Mouse (Mus musculus): Measurements from ENCODE around the gene Kmt2d.
A peak's percentile ranks its signal among the peaks of the same experiment; 100 is the strongest.

GRCm38 (mm10) chr15:98821403-98821802 is 49.6 kb downstream of the Kmt2d start:
- TF ChIP-seq CTCF (IDR thresholded peaks at IDR 0.05; ENCODE audit: low read depth) (peak; percentile 56), EP300 (optimal IDR thresholded peaks at IDR 0.05) (no peak)
